Mouse (Mus musculus) neural tube, embryonic 11.5 days (tissue): ENCODE measurements around the gene Sprr2a2. TPM values are rescaled to one million over a fixed set of nuclear protein-coding genes. Genes with fewer than 3 reads are reported as not detected.

Experiments used
- polyA plus RNA-seq: library from polyadenylated mRNA; unstranded; fragments of >200 nt; fragmentation: Nextera tagmentation; extraction: Ambion mirVana; gene quantifications from 2 replicates; pipeline ENCODE4 v1.2.1, GENCODE M21; 2014

Sprr2a2 gene
- polyA plus RNA-seq, 1 experiment from 2014 or later, result 0.89 TPM

Other genes starting within 250 kb of the Sprr2a2 start
- gene Pglyrp3, start 201.3 kb upstream of the Sprr2a2 start, polyA plus RNA-seq, result not detected in 2 replicates
- 0.97 and 1.6 TPM in 2 replicates for gene Lor, start 132.8 kb upstream of the Sprr2a2 start, polyA plus RNA-seq
- not detected in 2 replicates for gene Prr9, start 92.0 kb upstream of the Sprr2a2 start, polyA plus RNA-seq
- not detected in 2 replicates for gene Lelp1, start 73.2 kb upstream of the Sprr2a2 start, polyA plus RNA-seq
- not detected in 2 replicates for gene Sprr2a1, start 121 bp upstream of the Sprr2a2 start, polyA plus RNA-seq
- gene Sprr2a3, start 69.5 kb downstream of the Sprr2a2 start, polyA plus RNA-seq, result not detected in 2 replicates
- gene Sprr2b, start 100.7 kb downstream of the Sprr2a2 start, polyA plus RNA-seq, result 0.54 TPM in 1 of 2 replicates, not detected in the other
- not detected in 2 replicates for gene Sprr2d, start 123.2 kb downstream of the Sprr2a2 start, polyA plus RNA-seq
- gene Sprr2e, start 136.2 kb downstream of the Sprr2a2 start, polyA plus RNA-seq, result not detected in 2 replicates
- not detected in 2 replicates for gene Sprr2f, start 149.3 kb downstream of the Sprr2a2 start, polyA plus RNA-seq
- not detected in 2 replicates for gene Sprr2h, start 169.8 kb downstream of the Sprr2a2 start, polyA plus RNA-seq
- not detected in 2 replicates for gene Sprr2i, start 192.1 kb downstream of the Sprr2a2 start, polyA plus RNA-seq
- not detected in 2 replicates for gene Sprr2j-ps, start 202.2 kb downstream of the Sprr2a2 start, polyA plus RNA-seq
- gene Gm9774, start 213.5 kb downstream of the Sprr2a2 start, polyA plus RNA-seq, result 4.9 and 8.9 TPM in 2 replicates
- not detected in 2 replicates for gene Sprr2k, start 216.7 kb downstream of the Sprr2a2 start, polyA plus RNA-seq
- not detected in 2 replicates for gene Sprr1b, start 222.9 kb downstream of the Sprr2a2 start, polyA plus RNA-seq
- gene Sprr3, start 242.8 kb downstream of the Sprr2a2 start, polyA plus RNA-seq, result not detected in 2 replicates